Mouse (Mus musculus) midbrain, embryonic 15.5 days (tissue): Measurements from ENCODE around the gene Slit3. TPM values are rescaled to one million over a fixed set of nuclear protein-coding genes. Genes with fewer than 3 reads are reported as not detected.

Source experiments
- ATAC-seq: fragments of 200-750 bp; cut with Nextera tagmentation; replicated peaks from 2 replicates; pipeline ENCODE4 v1.8.0; 2017; ENCODE audit warnings: moderate TSS enrichment
- H3K27ac ChIP-seq: fragments of 300-500 bp; sonication (generic); 2 replicates; pipeline ENCODE4 v1.5.1; 2015; ENCODE audit warnings: mild to moderate bottlenecking, inconsistent platforms
- H3K27me3 ChIP-seq: fragments of 300-500 bp; sonication (generic); replicated peaks from 2 replicates; pipeline ENCODE4 v1.6.1; 2015; ENCODE audit warnings: inconsistent platforms
- H3K36me3 ChIP-seq: fragments of 300-500 bp; sonication (generic); replicated peaks from 2 replicates; pipeline ENCODE4 v1.6.1; 2015; ENCODE audit warnings: inconsistent platforms
- H3K4me1 ChIP-seq: fragments of 300-500 bp; sonication (generic); 2 replicates; pipeline ENCODE4 v1.6.1; 2015; ENCODE audit warnings: inconsistent platforms
- H3K4me2 ChIP-seq: fragments of 300-500 bp; sonication (generic); 2 replicates; pipeline ENCODE4 v1.6.1; 2015; ENCODE audit warnings: inconsistent platforms, mild to moderate bottlenecking, moderate library complexity
- H3K4me3 ChIP-seq: fragments of 300-500 bp; sonication (generic); 2 replicates; pipeline ENCODE4 v1.5.1; 2015; ENCODE audit warnings: mild to moderate bottlenecking, inconsistent platforms
- H3K9ac ChIP-seq: fragments of 300-500 bp; sonication (generic); 2 replicates; pipeline ENCODE4 v1.6.1; 2015; ENCODE audit warnings: mild to moderate bottlenecking, inconsistent platforms
- H3K9me3 ChIP-seq: fragments of 300-500 bp; sonication (generic); 2 replicates; pipeline ENCODE4 v1.6.1; 2016; ENCODE audit warnings: inconsistent platforms
- WGBS: fragments of 180-500 bp; shearing (Covaris S2); methylation state at CpG from one replicate; pipeline ENCODE4 v1.1.7; 2015; ENCODE audit warnings: mixed read lengths; 5-methylcytosine and 5-hydroxymethylcytosine counted together
- polyA plus RNA-seq: library from polyadenylated mRNA; unstranded; fragments of >200 nt; fragmentation: Nextera tagmentation; extraction: Ambion mirVana; gene quantifications from 2 replicates; pipeline ENCODE4 v1.2.1, GENCODE M21; 2015

Slit3 gene
- polyA plus RNA-seq, 1 experiment from 2014 or later: 5.9 TPM

DNA sequence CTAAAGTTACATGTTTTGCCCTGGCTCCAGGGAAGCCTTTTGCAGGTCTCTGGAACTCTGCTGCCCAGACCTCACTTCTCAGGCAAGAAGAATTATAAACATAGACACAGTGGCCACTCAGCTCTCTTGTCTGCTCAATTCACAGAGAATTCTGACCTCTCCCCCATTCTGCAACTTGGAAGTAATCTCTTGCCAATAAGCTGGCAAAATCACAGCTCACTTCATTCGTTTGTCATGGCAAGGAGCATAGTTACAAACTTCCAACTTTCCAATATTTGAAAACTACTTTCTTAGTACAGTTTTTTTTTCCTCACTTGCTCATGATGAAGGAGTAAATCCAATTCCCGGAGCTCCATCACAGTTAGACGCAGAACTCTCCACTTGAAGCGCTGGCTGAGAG is 11.2 kb upstream of the Slit3 start:
- no peaks in the 10 kb centered on the region for H3K4me1 ChIP-seq
- H3K27me3 ChIP-seq: no peaks in the 10 kb centered on the region
- 74% methylated on average over 4 of the region's 4 CpGs for WGBS
- no peak for ATAC-seq
- H3K9ac ChIP-seq: no peak overlapping the region
- H3K36me3 ChIP-seq: no peaks in the 10 kb centered on the region
- no peak overlapping the region for H3K4me2 ChIP-seq
- no peak overlapping the region for H3K27ac ChIP-seq
- no peaks in the 10 kb centered on the region for H3K9me3 ChIP-seq
- H3K4me3 ChIP-seq: no peak overlapping the region

DNA sequence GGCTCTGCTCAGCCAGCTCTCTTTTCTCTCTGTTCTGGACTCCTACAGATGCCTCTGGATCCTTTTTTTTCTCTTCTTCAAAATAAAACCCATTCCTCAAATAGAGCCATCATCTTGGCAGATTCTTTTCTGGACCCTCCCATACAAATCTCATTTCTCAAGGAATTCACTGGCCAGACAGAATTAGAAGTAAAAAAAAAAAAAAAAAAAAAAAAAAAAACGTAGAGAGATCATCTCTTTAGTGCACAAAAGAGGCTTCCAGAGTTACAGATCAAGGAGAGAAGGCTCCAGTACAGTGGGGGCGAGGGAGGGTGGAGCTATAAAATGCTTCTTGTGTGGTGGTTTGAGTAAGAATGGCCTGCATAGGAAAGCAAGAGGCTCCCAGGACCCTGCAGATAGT is 10.2 kb upstream of the Slit3 start:
- no peaks in the 10 kb centered on the region for H3K27me3 ChIP-seq
- no peaks in the 10 kb centered on the region for H3K9me3 ChIP-seq
- no peak for ATAC-seq
- H3K27ac ChIP-seq: no peak overlapping the region
- no peak overlapping the region for H3K9ac ChIP-seq
- H3K4me3 ChIP-seq: no peak overlapping the region
- H3K4me1 ChIP-seq: no peaks in the 10 kb centered on the region
- no peaks in the 10 kb centered on the region for H3K36me3 ChIP-seq
- no peak overlapping the region for H3K4me2 ChIP-seq
- 38% methylated on average over 2 of the region's 2 CpGs for whole genome bisulfite sequencing

DNA sequence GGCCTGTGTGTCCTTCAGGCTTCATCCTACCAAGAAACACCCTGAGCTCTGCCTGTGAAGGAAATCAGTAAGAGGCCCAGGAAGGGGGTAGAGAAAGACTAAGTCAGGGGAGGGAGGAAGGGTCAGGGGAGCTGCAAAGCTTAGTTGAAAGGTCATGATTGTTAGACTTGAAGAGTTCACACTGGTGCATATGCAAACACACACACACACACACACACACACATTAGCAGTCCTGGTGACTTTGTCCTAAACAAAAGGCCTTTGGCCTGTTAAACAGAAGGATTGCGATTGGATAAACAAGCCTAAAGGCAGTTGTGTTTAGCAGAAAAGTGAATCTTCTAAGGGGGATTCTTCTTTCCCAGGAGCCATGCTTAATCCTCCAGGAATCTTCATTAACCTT is 7.7 kb upstream of the Slit3 start:
- Histone ChIP-seq H3K27ac (no peak overlapping the region), H3K9ac (no peak overlapping the region), H3K4me2 (no peak overlapping the region), H3K27me3 (peaks cover 5% of the 10 kb centered on the region; the same call in 1 of the 2 replicates), H3K4me3 (no peak overlapping the region), H3K9me3 (no peaks in the 10 kb centered on the region), H3K36me3 (no peaks in the 10 kb centered on the region), H3K4me1 (no peaks in the 10 kb centered on the region)
- ATAC-seq: no peak
- 33% methylated on average over 1 of the region's 1 CpGs for WGBS

DNA sequence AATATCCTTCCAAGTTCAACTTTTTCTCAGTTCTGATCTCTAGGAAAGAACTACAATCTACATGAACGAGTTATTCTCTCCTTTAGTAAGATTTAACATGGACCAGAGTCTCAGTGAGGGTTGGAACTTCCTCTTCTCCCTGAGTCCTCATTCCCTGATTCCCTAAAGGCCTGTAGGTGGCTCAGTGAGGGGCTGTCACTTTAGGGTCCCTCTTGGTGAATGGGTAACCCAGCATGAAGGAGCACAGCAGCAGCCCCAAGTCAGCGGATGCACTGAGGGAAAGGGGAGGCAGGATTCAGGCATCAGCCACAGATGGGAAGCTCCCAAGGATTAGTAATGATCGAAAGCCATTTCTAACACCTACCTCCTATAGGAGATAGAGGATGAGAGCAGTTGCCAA is 4.6 kb upstream of the Slit3 start:
- Histone ChIP-seq H3K9me3 (no peaks in the 10 kb centered on the region), H3K9ac (no peak overlapping the region), H3K4me1 (peaks cover 11% of the 10 kb centered on the region), H3K4me3 (no peak overlapping the region), H3K36me3 (no peaks in the 10 kb centered on the region), H3K4me2 (no peak overlapping the region), H3K27ac (no peak overlapping the region), H3K27me3 (peaks cover 30% of the 10 kb centered on the region)
- 41% methylated on average over 3 of the region's 3 CpGs for WGBS
- no peak for ATAC-seq

GRCm38 (mm10) chr11:35117871-35118270 is 3.2 kb upstream of the Slit3 start:
- no peak for ATAC-seq
- H3K27ac ChIP-seq: no peak overlapping the region
- H3K9me3 ChIP-seq: no peaks in the 10 kb centered on the region
- peaks cover 44% of the 10 kb centered on the region for H3K27me3 ChIP-seq
- H3K4me2 ChIP-seq: no peak overlapping the region
- 91% methylated on average over 3 of the region's 3 CpGs for WGBS
- no peak overlapping the region for H3K4me3 ChIP-seq
- H3K9ac ChIP-seq: no peak overlapping the region
- no peaks in the 10 kb centered on the region for H3K36me3 ChIP-seq
- H3K4me1 ChIP-seq: peaks cover 21% of the 10 kb centered on the region

DNA sequence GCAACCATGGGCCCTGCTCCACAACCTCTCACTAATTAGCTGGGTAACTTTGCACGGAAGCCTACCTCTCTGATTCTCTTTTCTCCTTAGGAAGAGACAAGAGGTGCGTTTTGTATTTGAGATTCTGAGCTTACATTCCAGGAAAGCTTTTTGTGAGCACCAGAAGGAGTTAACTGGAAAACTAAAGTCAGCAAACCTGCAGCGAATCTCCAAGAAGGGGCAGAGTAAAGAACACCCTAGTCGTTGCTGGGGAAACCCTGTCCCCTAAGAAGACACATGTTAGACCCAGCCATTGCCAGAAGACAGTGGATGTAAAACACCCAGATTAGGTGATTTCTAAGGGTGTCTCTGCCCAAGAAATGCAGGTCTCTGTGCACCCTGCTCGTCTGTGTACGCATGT is 2.3 kb upstream of the Slit3 start:
- no peak overlapping the region for H3K4me2 ChIP-seq
- no peaks in the 10 kb centered on the region for H3K36me3 ChIP-seq
- no peaks in the 10 kb centered on the region for H3K9me3 ChIP-seq
- no peak overlapping the region for H3K4me3 ChIP-seq
- no peak for ATAC-seq
- H3K9ac ChIP-seq: no peak overlapping the region
- WGBS: 58% methylated on average over 6 of the region's 6 CpGs
- peaks cover 21% of the 10 kb centered on the region for H3K4me1 ChIP-seq
- no peak overlapping the region for H3K27ac ChIP-seq
- H3K27me3 ChIP-seq: peaks cover 53% of the 10 kb centered on the region

DNA sequence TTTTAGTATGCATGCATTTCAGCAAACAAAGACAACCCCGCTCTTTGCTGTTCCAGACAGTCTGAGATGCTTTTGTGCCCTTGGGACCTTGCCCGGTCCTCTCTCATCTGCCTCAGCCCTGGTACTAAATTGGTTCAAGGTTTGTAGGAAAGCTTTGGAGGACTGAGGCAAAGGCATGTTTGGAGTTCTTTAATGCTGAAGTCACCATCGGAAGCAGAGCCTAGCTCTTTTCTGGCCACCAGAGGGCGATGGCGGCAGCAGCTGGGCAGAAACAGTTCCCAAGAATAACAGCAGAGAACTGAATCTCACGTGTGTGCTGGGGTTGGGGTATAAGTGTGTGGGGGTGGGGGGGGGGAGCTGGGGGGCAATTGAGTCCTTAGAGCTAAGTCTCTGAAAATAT is 1.7 kb upstream of the Slit3 start:
- no peak overlapping the region for H3K4me3 ChIP-seq
- ATAC-seq: no peak
- no peak overlapping the region for H3K4me2 ChIP-seq
- no peaks in the 10 kb centered on the region for H3K36me3 ChIP-seq
- H3K9me3 ChIP-seq: no peaks in the 10 kb centered on the region
- no peak overlapping the region for H3K9ac ChIP-seq
- WGBS: 8% methylated on average over 6 of the region's 6 CpGs
- peaks cover 21% of the 10 kb centered on the region for H3K4me1 ChIP-seq
- H3K27ac ChIP-seq: no peak overlapping the region
- peaks cover 57% of the 10 kb centered on the region for H3K27me3 ChIP-seq

DNA sequence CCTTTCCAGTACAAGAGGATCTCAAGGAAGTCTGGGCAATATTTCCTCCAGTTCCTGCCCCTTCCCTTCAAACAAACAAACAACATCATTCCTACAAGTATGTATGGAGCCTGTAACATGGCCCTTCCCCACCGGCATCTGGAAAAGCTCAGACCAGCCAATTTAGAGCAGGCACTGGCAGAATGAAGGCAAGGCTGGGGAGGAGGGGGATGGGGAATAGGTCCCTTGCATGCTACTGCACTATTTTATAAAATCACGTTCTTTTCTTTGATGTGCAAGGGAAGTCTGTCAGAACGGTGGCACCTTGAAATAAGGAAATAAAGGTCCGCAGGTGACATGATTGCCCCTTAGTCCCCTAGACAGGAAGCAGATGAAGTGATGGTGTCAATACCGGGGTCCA is 948 bp upstream of the Slit3 start:
- Histone ChIP-seq H3K36me3 (no peaks in the 10 kb centered on the region), H3K27me3 (peaks cover 57% of the 10 kb centered on the region), H3K9ac (no peak overlapping the region), H3K4me3 (no peak overlapping the region), H3K4me2 (no peak overlapping the region), H3K9me3 (no peaks in the 10 kb centered on the region), H3K27ac (no peak overlapping the region), H3K4me1 (peaks cover 21% of the 10 kb centered on the region)
- 56% methylated on average over 5 of the region's 5 CpGs for WGBS
- ATAC-seq: no peak

- peak; percentile 10; the same call in 1 of the 2 replicates for ATAC-seq
- Histone ChIP-seq H3K4me2 (peak overlapping the region; percentile 86), H3K27ac (no peak overlapping the region), H3K9ac (peak overlapping the region; percentile 47), H3K9me3 (no peaks in the 10 kb centered on the region), H3K27me3 (peaks cover 62% of the 10 kb centered on the region), H3K4me3 (peak overlapping the region; percentile 53), H3K4me1 (peaks cover 21% of the 10 kb centered on the region), H3K36me3 (no peaks in the 10 kb centered on the region)
- WGBS: under 1% methylated on average over 22 of the region's 27 CpGs
These were observed 561 bp downstream of the Slit3 start for GRCm38 (mm10) chr11:35121611-35121959.

DNA sequence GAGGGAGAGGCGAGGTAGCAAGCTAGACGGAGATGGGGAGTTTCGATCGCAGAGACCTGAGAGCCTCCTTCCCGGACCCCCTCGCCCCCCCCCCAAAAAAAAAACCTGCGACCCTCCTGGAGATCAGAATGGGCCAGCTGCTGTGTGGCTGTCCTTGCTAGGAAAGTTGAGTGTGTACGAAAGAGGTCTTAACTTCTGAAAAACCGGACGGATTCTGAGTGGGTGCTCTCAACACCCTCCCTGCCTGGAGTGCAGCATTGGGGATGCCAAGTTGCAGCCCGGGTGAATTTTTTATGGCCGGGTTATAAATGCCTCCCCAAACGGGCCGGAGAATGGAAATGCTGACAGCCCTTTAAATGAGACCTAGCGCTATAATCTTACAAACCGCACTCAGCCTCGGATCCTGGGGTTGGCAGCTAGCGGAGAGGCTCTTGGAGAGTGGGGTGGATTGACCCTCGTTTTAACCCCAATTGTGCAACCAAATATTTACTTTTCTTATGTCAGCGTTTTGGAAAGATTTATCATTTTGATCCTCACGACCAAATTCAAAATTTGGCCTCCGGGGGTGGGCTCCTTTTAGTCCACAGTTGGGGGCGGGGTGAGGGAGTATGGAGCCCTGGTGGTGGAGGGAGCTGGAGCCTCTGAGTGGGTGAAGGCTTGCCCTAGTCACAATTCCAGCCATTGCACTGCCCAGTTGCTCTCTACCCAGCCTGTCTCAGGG is 1.2 kb downstream of the Slit3 start:
- H3K4me1 ChIP-seq: peaks cover 21% of the 10 kb centered on the region
- no peaks in the 10 kb centered on the region for H3K9me3 ChIP-seq
- no peak for ATAC-seq
- H3K27ac ChIP-seq: no peak overlapping the region
- WGBS: 3% methylated on average over 23 of the region's 23 CpGs
- H3K36me3 ChIP-seq: no peaks in the 10 kb centered on the region
- H3K4me3 ChIP-seq: peak overlapping the region; percentile 53
- peaks cover 58% of the 10 kb centered on the region for H3K27me3 ChIP-seq
- no peak overlapping the region for H3K9ac ChIP-seq
- H3K4me2 ChIP-seq: peak overlapping the region; percentile 86

GRCm38 (mm10) chr11:35124489-35125107 is 3.6 kb downstream of the Slit3 start:
- H3K9ac ChIP-seq: no peak overlapping the region
- no peak overlapping the region for H3K27ac ChIP-seq
- H3K4me1 ChIP-seq: peaks cover 21% of the 10 kb centered on the region
- WGBS: 78% methylated on average over 17 of the region's 17 CpGs
- H3K9me3 ChIP-seq: no peaks in the 10 kb centered on the region
- no peak for ATAC-seq
- H3K4me2 ChIP-seq: no peak overlapping the region
- H3K27me3 ChIP-seq: peaks cover 49% of the 10 kb centered on the region
- H3K4me3 ChIP-seq: no peak overlapping the region
- H3K36me3 ChIP-seq: no peaks in the 10 kb centered on the region

DNA sequence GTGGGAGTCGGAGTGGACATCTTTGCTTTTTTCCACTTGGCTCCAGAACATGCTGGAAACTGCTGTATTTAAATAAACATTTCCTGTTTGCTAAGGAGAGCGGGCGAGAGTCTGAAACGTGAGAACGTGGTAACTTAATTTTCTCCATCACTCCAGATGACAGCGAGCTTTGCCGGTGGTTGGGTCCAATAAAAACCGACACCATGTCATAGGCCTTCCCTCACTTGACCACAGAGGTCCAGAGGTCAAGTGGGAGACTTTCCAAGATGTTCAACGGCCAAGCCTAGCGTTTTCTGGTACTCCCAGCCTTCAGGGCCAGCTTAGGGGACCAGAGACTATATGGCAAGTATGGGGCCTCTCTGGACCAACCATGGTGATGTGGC is 4.1 kb downstream of the Slit3 start:
- H3K36me3 ChIP-seq: no peaks in the 10 kb centered on the region
- no peak overlapping the region for H3K27ac ChIP-seq
- H3K9me3 ChIP-seq: no peaks in the 10 kb centered on the region
- H3K9ac ChIP-seq: no peak overlapping the region
- no peak overlapping the region for H3K4me2 ChIP-seq
- peaks cover 45% of the 10 kb centered on the region for H3K27me3 ChIP-seq
- H3K4me3 ChIP-seq: no peak overlapping the region
- H3K4me1 ChIP-seq: peaks cover 21% of the 10 kb centered on the region
- no peak for ATAC-seq
- WGBS: 69% methylated on average over 10 of the region's 10 CpGs

GRCm38 (mm10) chr11:35131740-35132139 is 10.7 kb downstream of the Slit3 start:
- Histone ChIP-seq H3K4me2 (no peak overlapping the region), H3K9ac (no peak overlapping the region), H3K27ac (no peak overlapping the region), H3K9me3 (no peaks in the 10 kb centered on the region), H3K27me3 (no peaks in the 10 kb centered on the region), H3K36me3 (no peaks in the 10 kb centered on the region), H3K4me3 (no peak overlapping the region), H3K4me1 (no peaks in the 10 kb centered on the region)
- no peak for ATAC-seq
- WGBS: 82% methylated on average over 5 of the region's 5 CpGs
